Mouse (Mus musculus): ENCODE results near the gene Nr1h2. TPM values are rescaled to one million over a fixed set of nuclear protein-coding genes. Genes with fewer than 3 reads are reported as not detected.

Gene Nr1h2
- polyA plus RNA-seq, 1 experiment: 67.6 TPM

DNA sequence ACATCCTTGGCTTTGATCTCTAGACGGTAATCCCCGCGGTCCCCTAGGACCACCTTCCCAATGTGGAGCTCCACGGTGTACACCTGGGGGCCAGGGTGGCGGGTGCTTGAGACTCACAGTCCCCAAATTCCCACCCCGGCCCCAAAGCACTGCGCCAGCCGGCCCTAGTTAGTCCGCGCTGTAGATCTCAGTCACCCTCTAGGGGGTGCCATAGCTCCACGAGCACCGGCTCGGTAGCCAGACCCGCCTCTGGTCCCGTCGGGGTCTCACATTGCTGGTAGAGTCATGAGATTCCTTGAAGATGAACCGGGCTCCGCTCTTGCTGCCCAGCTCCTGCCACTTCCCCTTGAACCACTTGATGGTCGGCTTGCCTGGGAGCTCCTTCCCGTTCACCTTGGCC, 32.0 kb downstream of the Nr1h2 start:
- Histone ChIP-seq H3K27me3 (ENCODE audit: control insufficient read depth, insufficient read depth, low read length, poor library complexity, severe bottlenecking) (no peaks in the 10 kb centered on the region), H3K36me3 (ENCODE audit: control insufficient read depth, insufficient read depth, low read length, poor library complexity, severe bottlenecking) (no peaks in the 10 kb centered on the region)

GRCm38 (mm10) chr7:44520990-44521389, 32.8 kb downstream of the Nr1h2 start:
- Histone ChIP-seq H3K9me3 (replicated peaks; ENCODE audit: control insufficient read depth, insufficient read depth, low read length, poor library complexity, severe bottlenecking) (no peaks in the 10 kb centered on the region), H3K36me3 (ENCODE audit: control insufficient read depth, insufficient read depth, low read length, poor library complexity, severe bottlenecking) (no peaks in the 10 kb centered on the region), H3K4me1 (ENCODE audit: control insufficient read depth, insufficient read depth, low read length) (peaks cover 2% of the 10 kb centered on the region), H3K27ac (ENCODE audit: insufficient read depth, low read length) (no peak overlapping the region), H3K9ac (ENCODE audit: low read depth, poor library complexity, severe bottlenecking) (no peak overlapping the region), H3K27me3 (ENCODE audit: control insufficient read depth, insufficient read depth, low read length, poor library complexity, severe bottlenecking) (no peaks in the 10 kb centered on the region), H3K4me3 (ENCODE audit: low read depth, low read length) (no peak overlapping the region)
- TF ChIP-seq EP300 (IDR thresholded peaks at IDR 0.05; ENCODE audit: insufficient read depth, low read depth, low read length): no peak
- no peak for TF ChIP-seq CTCF (IDR thresholded peaks at IDR 0.05; ENCODE audit: low read depth, low read length)
- TF ChIP-seq POLR2A (IDR thresholded peaks at IDR 0.05; ENCODE audit: insufficient read depth, low read length): no peak

More for the DNA sequence above, 32.0 kb downstream of the Nr1h2 start:
- no peaks in the 10 kb centered on the region for H3K9me3 ChIP-seq (replicated peaks; ENCODE audit: control insufficient read depth, insufficient read depth, low read length, poor library complexity, severe bottlenecking)
- peak overlapping the region; percentile 60 for H3K9ac ChIP-seq (ENCODE audit: low read depth, poor library complexity, severe bottlenecking)
- H3K4me3 ChIP-seq (ENCODE audit: low read depth, low read length): peak overlapping the region; percentile 79
- peaks cover 2% of the 10 kb centered on the region for H3K4me1 ChIP-seq (ENCODE audit: control insufficient read depth, insufficient read depth, low read length)
- no peak overlapping the region for H3K27ac ChIP-seq (ENCODE audit: insufficient read depth, low read length)
- TF ChIP-seq EP300 (IDR thresholded peaks at IDR 0.05; ENCODE audit: insufficient read depth, low read depth, low read length) (no peak), POLR2A (IDR thresholded peaks at IDR 0.05; ENCODE audit: insufficient read depth, low read length) (no peak), CTCF (IDR thresholded peaks at IDR 0.05; ENCODE audit: low read depth, low read length) (peak; percentile 83)

GRCm38 (mm10) chr7:44519240-44519913, 34.4 kb downstream of the Nr1h2 start:
- no peaks in the 10 kb centered on the region for H3K9me3 ChIP-seq (replicated peaks; ENCODE audit: control insufficient read depth, insufficient read depth, low read length, poor library complexity, severe bottlenecking)
- peaks cover 2% of the 10 kb centered on the region for H3K4me1 ChIP-seq (ENCODE audit: control insufficient read depth, insufficient read depth, low read length)
- no peak overlapping the region for H3K4me3 ChIP-seq (ENCODE audit: low read depth, low read length)
- TF ChIP-seq CTCF (IDR thresholded peaks at IDR 0.05; ENCODE audit: low read depth, low read length) (peak; percentile 68), POLR2A (IDR thresholded peaks at IDR 0.05; ENCODE audit: insufficient read depth, low read length) (no peak)
- no peaks in the 10 kb centered on the region for H3K27me3 ChIP-seq (ENCODE audit: control insufficient read depth, insufficient read depth, low read length, poor library complexity, severe bottlenecking)
- H3K9ac ChIP-seq (ENCODE audit: low read depth, poor library complexity, severe bottlenecking): no peak overlapping the region
- H3K36me3 ChIP-seq (ENCODE audit: control insufficient read depth, insufficient read depth, low read length, poor library complexity, severe bottlenecking): no peaks in the 10 kb centered on the region
- no peak overlapping the region for H3K27ac ChIP-seq (ENCODE audit: insufficient read depth, low read length)

DNA sequence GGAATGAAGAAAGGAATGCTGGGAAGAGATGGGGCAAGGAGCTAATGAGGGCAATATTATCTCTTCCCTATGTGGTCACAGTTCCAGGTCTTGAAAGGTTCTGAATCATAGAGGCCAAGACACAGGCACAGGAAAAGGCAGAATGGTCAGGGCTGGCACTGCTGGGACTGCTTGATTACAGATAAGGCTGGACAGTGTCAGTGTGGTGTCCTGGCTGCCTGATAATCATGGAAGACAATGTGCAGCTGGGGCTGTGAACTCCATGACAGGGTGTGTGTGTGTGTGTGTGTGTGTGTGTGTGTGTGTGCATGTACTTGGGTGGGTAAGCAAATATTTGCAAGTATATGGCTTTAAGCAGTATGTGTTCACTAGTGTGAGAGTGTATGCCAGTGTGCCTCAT, 46.3 kb downstream of the Nr1h2 start:
- Histone ChIP-seq H3K4me3 (ENCODE audit: low read depth, low read length) (no peak overlapping the region), H3K36me3 (ENCODE audit: control insufficient read depth, insufficient read depth, low read length, poor library complexity, severe bottlenecking) (no peaks in the 10 kb centered on the region), H3K9me3 (replicated peaks; ENCODE audit: control insufficient read depth, insufficient read depth, low read length, poor library complexity, severe bottlenecking) (no peaks in the 10 kb centered on the region), H3K27ac (ENCODE audit: insufficient read depth, low read length) (no peak overlapping the region), H3K9ac (ENCODE audit: low read depth, poor library complexity, severe bottlenecking) (no peak overlapping the region), H3K27me3 (ENCODE audit: control insufficient read depth, insufficient read depth, low read length, poor library complexity, severe bottlenecking) (no peaks in the 10 kb centered on the region), H3K4me1 (ENCODE audit: control insufficient read depth, insufficient read depth, low read length) (no peaks in the 10 kb centered on the region)
- no peak for TF ChIP-seq EP300 (IDR thresholded peaks at IDR 0.05; ENCODE audit: insufficient read depth, low read depth, low read length)
- TF ChIP-seq POLR2A (IDR thresholded peaks at IDR 0.05; ENCODE audit: insufficient read depth, low read length): no peak
- no peak for TF ChIP-seq CTCF (IDR thresholded peaks at IDR 0.05; ENCODE audit: low read depth, low read length)

DNA sequence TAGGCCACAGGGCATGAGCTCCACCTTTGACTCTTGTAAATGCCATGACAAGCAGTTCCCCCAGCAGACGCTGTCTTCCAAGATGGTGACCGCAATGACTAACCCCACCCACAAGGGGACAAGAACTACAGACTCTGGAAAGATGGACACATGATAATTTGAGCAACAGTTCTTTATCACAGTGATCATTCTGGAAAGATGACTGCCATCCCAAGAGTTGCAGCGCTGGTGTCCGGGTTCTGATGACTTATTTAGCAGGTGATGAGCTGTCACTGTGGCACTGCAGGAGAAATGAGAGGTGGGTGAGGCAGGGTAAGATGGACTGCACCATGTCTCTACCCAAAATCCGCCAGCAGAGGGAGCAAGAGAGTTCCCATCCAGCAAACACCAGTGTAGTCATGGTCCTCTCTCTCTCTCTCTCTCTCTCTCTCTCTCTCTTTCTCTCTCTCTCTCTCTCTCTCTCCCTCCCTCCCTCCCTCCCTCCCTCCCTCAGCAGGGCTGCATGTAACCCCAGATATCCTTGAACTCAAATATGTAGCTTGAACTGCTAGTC, 52.1 kb downstream of the Nr1h2 start:
- Histone ChIP-seq H3K9me3 (replicated peaks; ENCODE audit: control insufficient read depth, insufficient read depth, low read length, poor library complexity, severe bottlenecking) (no peaks in the 10 kb centered on the region), H3K4me3 (ENCODE audit: low read depth, low read length) (no peak overlapping the region), H3K36me3 (ENCODE audit: control insufficient read depth, insufficient read depth, low read length, poor library complexity, severe bottlenecking) (no peaks in the 10 kb centered on the region), H3K4me1 (ENCODE audit: control insufficient read depth, insufficient read depth, low read length) (no peaks in the 10 kb centered on the region), H3K27ac (ENCODE audit: insufficient read depth, low read length) (no peak overlapping the region), H3K27me3 (ENCODE audit: control insufficient read depth, insufficient read depth, low read length, poor library complexity, severe bottlenecking) (no peaks in the 10 kb centered on the region), H3K9ac (ENCODE audit: low read depth, poor library complexity, severe bottlenecking) (no peak overlapping the region)
- peak; percentile 78 for TF ChIP-seq CTCF (IDR thresholded peaks at IDR 0.05; ENCODE audit: low read depth, low read length)
- no peak for TF ChIP-seq POLR2A (IDR thresholded peaks at IDR 0.05; ENCODE audit: insufficient read depth, low read length)
- no peak for TF ChIP-seq EP300 (IDR thresholded peaks at IDR 0.05; ENCODE audit: insufficient read depth, low read depth, low read length)

DNA sequence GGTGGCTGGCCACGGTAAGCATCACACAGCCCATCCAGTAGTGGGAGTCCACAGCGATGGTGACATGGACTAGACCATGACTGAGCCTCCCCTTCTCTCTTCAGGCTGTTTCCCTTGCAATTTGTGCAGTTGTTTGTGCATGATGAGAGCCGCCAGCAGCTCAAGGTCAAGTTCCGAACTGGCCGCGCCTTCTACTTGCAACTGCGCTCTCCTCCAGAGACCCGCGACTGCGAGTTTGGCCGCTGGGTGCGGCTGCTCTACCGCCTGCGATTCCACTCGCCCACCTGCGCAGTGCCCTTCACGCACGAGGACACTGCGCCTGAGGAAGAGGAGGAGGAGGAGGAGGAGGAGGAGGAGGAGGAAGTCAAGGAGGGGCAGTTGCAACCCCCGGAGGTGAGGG, 53.7 kb downstream of the Nr1h2 start:
- no peaks in the 10 kb centered on the region for H3K36me3 ChIP-seq (ENCODE audit: control insufficient read depth, insufficient read depth, low read length, poor library complexity, severe bottlenecking)
- H3K27ac ChIP-seq (ENCODE audit: insufficient read depth, low read length): no peak overlapping the region
- no peaks in the 10 kb centered on the region for H3K4me1 ChIP-seq (ENCODE audit: control insufficient read depth, insufficient read depth, low read length)
- peak overlapping the region; percentile 17 for H3K4me3 ChIP-seq (ENCODE audit: low read depth, low read length)
- H3K9ac ChIP-seq (ENCODE audit: low read depth, poor library complexity, severe bottlenecking): no peak overlapping the region
- no peaks in the 10 kb centered on the region for H3K27me3 ChIP-seq (ENCODE audit: control insufficient read depth, insufficient read depth, low read length, poor library complexity, severe bottlenecking)
- TF ChIP-seq CTCF (IDR thresholded peaks at IDR 0.05; ENCODE audit: low read depth, low read length) (no peak), EP300 (IDR thresholded peaks at IDR 0.05; ENCODE audit: insufficient read depth, low read depth, low read length) (0 out of 2 replicates have a peak, but pooled peaks have one; percentile 15), POLR2A (IDR thresholded peaks at IDR 0.05; ENCODE audit: insufficient read depth, low read length) (no peak)
- no peaks in the 10 kb centered on the region for H3K9me3 ChIP-seq (replicated peaks; ENCODE audit: control insufficient read depth, insufficient read depth, low read length, poor library complexity, severe bottlenecking)

Other genes starting within 250 kb of the Nr1h2 start
- gene Clec11a, start 247.0 kb downstream of the Nr1h2 start, polyA plus RNA-seq (2011; ENCODE audit: insufficient read depth, insufficient read length, low read depth, missing spikeins): 0.75 and 0.87 TPM in 2 replicates
- 2.5 and 3.4 TPM in 2 replicates for gene Shank1, start 243.7 kb downstream of the Nr1h2 start, polyA plus RNA-seq (2011; ENCODE audit: insufficient read depth, insufficient read length, low read depth, missing spikeins)
- 1.8 and 1.9 TPM in 2 replicates for gene Syt3, start 169.8 kb downstream of the Nr1h2 start, polyA plus RNA-seq (2011; ENCODE audit: insufficient read depth, insufficient read length, low read depth, missing spikeins)
- gene 1700008O03Rik, start 168.1 kb downstream of the Nr1h2 start, polyA plus RNA-seq (2011; ENCODE audit: insufficient read depth, insufficient read length, low read depth, missing spikeins): 7.7 and 8.3 TPM in 2 replicates
- gene Lrrc4b, start 124.9 kb downstream of the Nr1h2 start, polyA plus RNA-seq (2011; ENCODE audit: insufficient read depth, insufficient read length, low read depth, missing spikeins): not detected in 2 replicates
- not detected in 2 replicates for gene Aspdh, start 88.6 kb downstream of the Nr1h2 start, polyA plus RNA-seq (2011; ENCODE audit: insufficient read depth, insufficient read length, low read depth, missing spikeins)
- 9.7 and 12.3 TPM in 2 replicates for gene Josd2, start 86.0 kb downstream of the Nr1h2 start, polyA plus RNA-seq (2011; ENCODE audit: insufficient read depth, insufficient read length, low read depth, missing spikeins)
- gene Emc10, start 57.4 kb downstream of the Nr1h2 start, polyA plus RNA-seq (2011; ENCODE audit: insufficient read depth, insufficient read length, low read depth, missing spikeins): 67.7 and 75.3 TPM in 2 replicates
- gene Fam71e1, start 57.4 kb downstream of the Nr1h2 start, polyA plus RNA-seq (2011; ENCODE audit: insufficient read depth, insufficient read length, low read depth, missing spikeins): 5.6 and 7.4 TPM in 2 replicates
- gene Mybpc2, start 29.3 kb downstream of the Nr1h2 start, polyA plus RNA-seq (2011; ENCODE audit: insufficient read depth, insufficient read length, low read depth, missing spikeins): 2.3 and 2.5 TPM in 2 replicates
- gene Spib, start 21.9 kb downstream of the Nr1h2 start, polyA plus RNA-seq (2011; ENCODE audit: insufficient read depth, insufficient read length, low read depth, missing spikeins): 1.4 and 2.4 TPM in 2 replicates
- 81.9 and 86.6 TPM in 2 replicates for gene Pold1, start 5.1 kb downstream of the Nr1h2 start, polyA plus RNA-seq (2011; ENCODE audit: insufficient read depth, insufficient read length, low read depth, missing spikeins)
- 0.97 and 1.1 TPM in 2 replicates for gene Napsa, start 18.4 kb upstream of the Nr1h2 start, polyA plus RNA-seq (2011; ENCODE audit: insufficient read depth, insufficient read length, low read depth, missing spikeins)
- gene Kcnc3, start 36.7 kb upstream of the Nr1h2 start, polyA plus RNA-seq (2011; ENCODE audit: insufficient read depth, insufficient read length, low read depth, missing spikeins): 12.3 and 15.5 TPM in 2 replicates
- gene Myh14, start 116.9 kb upstream of the Nr1h2 start, polyA plus RNA-seq (2011; ENCODE audit: insufficient read depth, insufficient read length, low read depth, missing spikeins): 14.7 and 16.5 TPM in 2 replicates
- gene Izumo2, start 154.8 kb upstream of the Nr1h2 start, polyA plus RNA-seq (2011; ENCODE audit: insufficient read depth, insufficient read length, low read depth, missing spikeins): 1.8 and 2.2 TPM in 2 replicates
- gene Vrk3, start 194.5 kb upstream of the Nr1h2 start, polyA plus RNA-seq (2011; ENCODE audit: insufficient read depth, insufficient read length, low read depth, missing spikeins): 52.2 and 62.7 TPM in 2 replicates
- 24.4 and 28.4 TPM in 2 replicates for gene Zfp473, start 197.1 kb upstream of the Nr1h2 start, polyA plus RNA-seq (2011; ENCODE audit: insufficient read depth, insufficient read length, low read depth, missing spikeins)

Data from ES-Bruce4 (cell line).